Mouse (Mus musculus): ENCODE results near the gene Snu13.

GRCm38 (mm10) chr15:82087266-82087665 lies 39.9 kb upstream of the Snu13 start:
- TF ChIP-seq CTCF (conservative IDR thresholded peaks at IDR 0.05; ENCODE audit: insufficient read depth, insufficient read length, low read depth, low read length) (no peak), POLR2A (IDR thresholded peaks at IDR 0.05; ENCODE audit: low read depth, low read length) (no peak)

All from kidney, adult 2 months (tissue).